Mouse (Mus musculus) limb, embryonic 15.5 days (tissue): ENCODE measurements at regions not wholly inside any gene's neighbourhood (a gene's known extent, or its start where the extent isn't known, plus 50 kb on each side); places are given as distances from the start of the nearest gene placed in this dataset.

ENCODE experiments used
- ATAC-seq: fragments of 200-750 bp; cut with Nextera tagmentation; 2 replicates; pipeline ENCODE4 v1.8.0; 2017; ENCODE audit warnings: low read depth, moderate TSS enrichment; ENCODE audit not compliant: insufficient number of reproducible peaks, low FRiP score, low TSS enrichment
- H3K27ac ChIP-seq: fragments of 300-500 bp; sonication (generic); 2 replicates; pipeline ENCODE4 v1.5.1; 2015; ENCODE audit warnings: moderate library complexity, mild to moderate bottlenecking, inconsistent platforms
- H3K27me3 ChIP-seq: fragments of 300-500 bp; sonication (generic); 2 replicates; pipeline ENCODE4 v1.6.1; 2015; ENCODE audit warnings: inconsistent platforms
- H3K36me3 ChIP-seq: fragments of 300-500 bp; sonication (generic); 2 replicates; pipeline ENCODE4 v1.6.1; 2015; ENCODE audit warnings: inconsistent platforms
- H3K4me1 ChIP-seq: fragments of 300-500 bp; sonication (generic); 2 replicates; pipeline ENCODE4 v1.6.1; 2015; ENCODE audit warnings: inconsistent platforms
- H3K4me2 ChIP-seq: fragments of 300-500 bp; sonication (generic); 2 replicates; pipeline ENCODE4 v1.6.1; 2015; ENCODE audit warnings: mild to moderate bottlenecking, inconsistent platforms
- H3K4me3 ChIP-seq: fragments of 300-500 bp; sonication (generic); 2 replicates; pipeline ENCODE4 v1.5.1; 2015; ENCODE audit warnings: mild to moderate bottlenecking, inconsistent platforms
- H3K9ac ChIP-seq: fragments of 300-500 bp; sonication (generic); 2 replicates; pipeline ENCODE4 v1.6.1; 2015; ENCODE audit warnings: inconsistent platforms
- H3K9me3 ChIP-seq: fragments of 300-500 bp; sonication (generic); 2 replicates; pipeline ENCODE4 v1.6.1; 2016; ENCODE audit warnings: inconsistent platforms
- WGBS: fragments of 180-500 bp; shearing (Covaris S2); methylation state at CpG from one replicate; pipeline ENCODE4 v1.1.7; 2015; 5-methylcytosine and 5-hydroxymethylcytosine counted together

GRCm38 (mm10) chr14:48837181-48837580 is 163.6 kb upstream of the Otx2 start:
- Histone ChIP-seq H3K4me1 (0 out of 2 replicates have a peak, but pooled peaks cover 2% of the 10 kb centered on the region), H3K4me2 (no peak overlapping the region), H3K36me3 (no peaks in the 10 kb centered on the region), H3K9ac (no peak overlapping the region), H3K27me3 (no peaks in the 10 kb centered on the region), H3K27ac (no peak overlapping the region), H3K9me3 (no peaks in the 10 kb centered on the region), H3K4me3 (no peak overlapping the region)
- 69% methylated on average over 6 of the region's 6 CpGs for WGBS
- ATAC-seq: no peak

- WGBS: 10% methylated on average over 2 of the region's 2 CpGs
- H3K9me3 ChIP-seq: no peaks in the 10 kb centered on the region
These were observed 162.5 kb upstream of the Otx2 start for GRCm38 (mm10) chr14:48836071-48836470.

DNA sequence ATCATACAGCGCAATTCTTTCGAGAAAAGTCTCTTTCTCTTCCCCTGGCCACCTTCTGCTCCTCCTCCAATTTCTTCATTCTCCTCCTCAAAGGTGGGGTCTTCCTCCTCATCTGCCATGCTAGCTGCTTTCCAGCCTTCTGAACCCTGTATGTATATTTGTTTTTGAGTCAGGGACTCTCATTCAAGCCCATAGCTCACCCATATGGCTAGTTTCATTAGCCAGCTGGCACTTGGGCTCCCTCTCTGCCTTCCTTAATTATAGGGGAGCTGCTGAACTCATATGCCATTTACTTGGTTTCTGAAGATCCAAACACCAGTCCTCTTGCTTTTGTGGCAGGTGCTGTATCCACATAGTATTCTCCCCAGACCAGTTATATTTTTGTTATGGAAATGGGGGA is 160.8 kb upstream of the Otx2 start:
- Histone ChIP-seq H3K27me3 (no peaks in the 10 kb centered on the region), H3K4me2 (no peak overlapping the region), H3K9ac (no peak overlapping the region), H3K36me3 (no peaks in the 10 kb centered on the region), H3K4me1 (0 out of 2 replicates have a peak, but pooled peaks cover 2% of the 10 kb centered on the region), H3K27ac (no peak overlapping the region), H3K4me3 (no peak overlapping the region), H3K9me3 (no peaks in the 10 kb centered on the region)
- no peak for ATAC-seq
- 94% methylated on average over 2 of the region's 2 CpGs for WGBS

More at GRCm38 (mm10) chr14:48836071-48836470, 162.5 kb upstream of the Otx2 start:
- H3K27me3 ChIP-seq: no peaks in the 10 kb centered on the region
- no peak overlapping the region for H3K9ac ChIP-seq
- H3K4me1 ChIP-seq: 0 out of 2 replicates have a peak, but pooled peaks cover 2% of the 10 kb centered on the region
- H3K4me2 ChIP-seq: no peak overlapping the region
- H3K36me3 ChIP-seq: no peaks in the 10 kb centered on the region
- H3K27ac ChIP-seq: no peak overlapping the region
- no peak for ATAC-seq
- H3K4me3 ChIP-seq: no peak overlapping the region

DNA sequence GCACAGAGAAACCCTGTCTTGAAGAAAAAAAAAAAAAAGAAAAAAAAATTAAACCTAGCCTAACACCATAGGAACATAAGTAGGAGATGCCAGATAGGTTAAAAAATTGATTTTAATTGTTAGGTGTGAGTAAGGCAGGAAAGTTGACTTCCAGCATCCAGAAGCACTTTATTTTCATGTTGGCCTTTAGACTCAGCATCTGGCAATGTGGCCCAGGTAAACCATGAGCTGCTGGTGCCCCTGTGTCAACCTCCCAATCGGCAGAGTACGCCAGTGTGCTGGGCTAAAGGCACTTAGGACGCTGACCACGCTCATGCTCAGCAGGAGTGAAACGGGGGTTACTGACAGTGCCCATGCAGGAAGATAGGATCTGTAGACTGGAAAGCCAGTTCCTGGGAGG is 152.8 kb upstream of the Otx2 start:
- Histone ChIP-seq H3K27ac (no peak overlapping the region), H3K4me2 (no peak overlapping the region), H3K9me3 (no peaks in the 10 kb centered on the region), H3K4me1 (no peaks in the 10 kb centered on the region), H3K36me3 (no peaks in the 10 kb centered on the region), H3K4me3 (no peak overlapping the region), H3K27me3 (no peaks in the 10 kb centered on the region), H3K9ac (no peak overlapping the region)
- 72% methylated on average over 5 of the region's 5 CpGs for WGBS
- no peak for ATAC-seq

GRCm38 (mm10) chr14:48824375-48824774 is 150.8 kb upstream of the Otx2 start:
- H3K4me1 ChIP-seq: no peaks in the 10 kb centered on the region
- no peak overlapping the region for H3K4me3 ChIP-seq
- no peak overlapping the region for H3K9ac ChIP-seq
- H3K9me3 ChIP-seq: no peaks in the 10 kb centered on the region
- ATAC-seq: no peak
- no peak overlapping the region for H3K27ac ChIP-seq
- no peak overlapping the region for H3K4me2 ChIP-seq
- no peaks in the 10 kb centered on the region for H3K27me3 ChIP-seq
- no peaks in the 10 kb centered on the region for H3K36me3 ChIP-seq
- WGBS: 65% methylated on average over 3 of the region's 3 CpGs

DNA sequence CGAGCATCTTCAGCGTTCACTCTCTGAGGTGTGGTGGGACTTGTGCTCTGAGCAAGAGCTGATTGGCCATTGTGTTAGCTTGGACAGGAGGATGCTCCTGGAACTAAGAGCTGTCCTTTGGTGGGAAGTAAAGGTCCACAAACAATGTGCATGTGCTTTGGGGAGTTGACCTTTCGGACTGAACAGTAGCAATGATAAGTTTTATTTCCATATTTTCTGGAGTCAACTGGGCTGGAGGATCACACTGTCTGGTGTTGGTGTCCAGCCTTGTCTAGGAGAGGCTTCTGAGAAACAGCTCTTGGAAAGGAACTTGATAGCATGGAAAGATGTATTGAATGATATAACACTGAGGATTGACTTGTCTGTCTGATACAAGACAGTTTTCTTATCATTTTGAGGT is 142.3 kb upstream of the Otx2 start:
- no peak for ATAC-seq
- Histone ChIP-seq H3K36me3 (no peaks in the 10 kb centered on the region), H3K9me3 (no peaks in the 10 kb centered on the region), H3K4me1 (no peaks in the 10 kb centered on the region), H3K4me3 (no peak overlapping the region), H3K27me3 (no peaks in the 10 kb centered on the region), H3K4me2 (no peak overlapping the region), H3K9ac (no peak overlapping the region), H3K27ac (no peak overlapping the region)
- WGBS: 81% methylated on average over 3 of the region's 3 CpGs

DNA sequence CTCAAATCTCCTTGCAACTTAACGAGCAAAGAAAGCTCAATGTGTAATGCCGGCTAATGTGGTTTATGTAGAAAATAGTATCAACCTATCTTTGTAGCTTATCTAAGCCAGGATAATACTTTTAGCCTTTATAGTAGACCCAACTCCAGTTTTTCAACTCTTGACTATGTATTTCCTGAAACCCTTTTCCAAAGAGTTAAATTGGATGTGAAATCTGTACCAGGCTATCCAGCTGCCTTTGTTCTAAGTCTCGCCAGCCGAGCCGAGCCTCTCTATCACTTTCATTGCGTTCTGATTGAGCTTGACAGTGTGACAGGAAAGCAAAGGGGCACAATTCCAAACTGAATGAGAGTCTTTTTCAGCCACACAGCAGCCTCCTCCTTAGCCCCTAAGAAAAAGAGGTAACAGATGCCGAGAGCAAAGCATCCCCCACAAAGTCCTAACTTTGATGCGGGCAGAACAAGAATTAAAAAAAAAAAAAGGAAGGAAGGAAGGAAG is 141.7 kb upstream of the Otx2 start:
- H3K9ac ChIP-seq: no peak overlapping the region
- WGBS: 39% methylated on average over 8 of the region's 8 CpGs
- no peaks in the 10 kb centered on the region for H3K9me3 ChIP-seq
- ATAC-seq: no peak
- H3K27ac ChIP-seq: no peak overlapping the region
- H3K4me1 ChIP-seq: no peaks in the 10 kb centered on the region
- no peaks in the 10 kb centered on the region for H3K27me3 ChIP-seq
- H3K4me2 ChIP-seq: no peak overlapping the region
- H3K4me3 ChIP-seq: no peak overlapping the region
- no peaks in the 10 kb centered on the region for H3K36me3 ChIP-seq

GRCm38 (mm10) chr14:48812741-48813495 is 139.3 kb upstream of the Otx2 start:
- H3K4me2 ChIP-seq: no peak overlapping the region
- no peak overlapping the region for H3K27ac ChIP-seq

DNA sequence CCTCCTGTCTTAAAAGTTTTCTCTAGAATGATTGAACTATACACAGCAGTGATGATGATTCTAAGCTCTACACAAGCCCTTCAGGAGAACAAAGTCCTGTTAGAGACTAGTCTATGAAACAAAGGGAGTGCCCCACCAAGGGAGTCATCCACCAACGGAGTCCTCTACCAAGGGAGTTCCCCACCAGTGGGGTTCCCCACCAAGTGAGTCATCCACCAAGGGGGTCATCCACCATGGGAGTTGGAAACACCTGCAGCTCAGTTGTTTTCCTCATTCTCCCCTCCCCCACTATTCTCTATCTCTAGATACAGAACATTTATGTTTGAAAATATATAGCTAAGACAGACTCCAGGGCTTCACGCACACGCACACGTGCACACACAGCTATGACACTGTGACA is 130.5 kb upstream of the Otx2 start:
- H3K36me3 ChIP-seq: no peaks in the 10 kb centered on the region
- no peaks in the 10 kb centered on the region for H3K4me1 ChIP-seq
- H3K27me3 ChIP-seq: no peaks in the 10 kb centered on the region
- no peak overlapping the region for H3K9ac ChIP-seq
- no peaks in the 10 kb centered on the region for H3K9me3 ChIP-seq
- H3K4me3 ChIP-seq: no peak overlapping the region
- ATAC-seq: no peak
- WGBS: 86% methylated on average over 4 of the region's 4 CpGs
- H3K4me2 ChIP-seq: no peak overlapping the region
- no peak overlapping the region for H3K27ac ChIP-seq

More at GRCm38 (mm10) chr14:48812741-48813495, 139.3 kb upstream of the Otx2 start:
- WGBS: 82% methylated on average over 11 of the region's 11 CpGs
- no peaks in the 10 kb centered on the region for H3K36me3 ChIP-seq
- H3K4me3 ChIP-seq: no peak overlapping the region
- no peaks in the 10 kb centered on the region for H3K27me3 ChIP-seq
- H3K9me3 ChIP-seq: no peaks in the 10 kb centered on the region
- H3K9ac ChIP-seq: no peak overlapping the region
- H3K4me1 ChIP-seq: no peaks in the 10 kb centered on the region
- ATAC-seq: no peak

DNA sequence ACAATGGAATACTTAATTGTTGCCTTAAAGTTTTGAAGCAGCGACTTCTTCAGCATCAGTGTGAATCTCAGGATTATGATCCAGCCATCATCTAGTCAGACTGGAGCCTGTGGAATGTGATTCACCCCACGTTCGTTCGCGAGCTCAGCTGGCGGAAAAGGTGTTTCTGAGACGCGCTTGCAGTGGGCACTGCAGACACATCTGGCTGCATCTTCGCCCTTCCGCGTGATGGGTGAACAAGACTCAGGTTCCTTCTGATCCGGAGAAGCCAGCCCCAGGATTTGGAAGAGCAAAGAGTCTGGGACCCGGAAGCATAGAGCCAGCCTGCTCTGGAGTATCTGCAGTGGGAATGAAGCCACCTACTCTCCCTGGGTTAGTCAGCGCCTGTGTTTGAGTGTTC is 127.7 kb upstream of the Otx2 start:
- no peak for ATAC-seq
- Histone ChIP-seq H3K27me3 (no peaks in the 10 kb centered on the region), H3K4me2 (no peak overlapping the region), H3K9me3 (no peaks in the 10 kb centered on the region), H3K4me3 (no peak overlapping the region), H3K4me1 (no peaks in the 10 kb centered on the region), H3K27ac (no peak overlapping the region), H3K9ac (no peak overlapping the region), H3K36me3 (no peaks in the 10 kb centered on the region)
- 40% methylated on average over 14 of the region's 14 CpGs for whole genome bisulfite sequencing

DNA sequence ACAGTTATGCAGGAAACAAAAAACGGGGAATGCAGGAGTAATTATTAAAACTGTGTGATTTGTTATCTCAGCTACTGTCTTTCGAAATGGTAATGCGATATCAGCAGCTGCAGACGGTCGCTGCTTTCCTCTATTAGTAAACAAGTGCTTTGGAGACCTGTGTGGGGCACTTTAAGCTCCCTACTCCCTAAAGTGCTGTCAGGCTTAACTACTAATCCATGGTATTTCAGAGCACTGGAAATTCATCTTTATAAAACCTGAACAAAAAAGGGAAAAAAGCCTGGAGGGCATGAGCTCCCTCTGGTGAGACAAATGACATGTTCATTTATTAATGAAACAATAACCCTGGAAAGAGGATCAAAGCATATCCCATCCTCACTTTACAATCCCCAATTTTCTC is 127.2 kb upstream of the Otx2 start:
- H3K27me3 ChIP-seq: no peaks in the 10 kb centered on the region
- no peaks in the 10 kb centered on the region for H3K36me3 ChIP-seq
- WGBS: 26% methylated on average over 5 of the region's 5 CpGs
- no peaks in the 10 kb centered on the region for H3K4me1 ChIP-seq
- no peaks in the 10 kb centered on the region for H3K9me3 ChIP-seq
- no peak overlapping the region for H3K9ac ChIP-seq
- ATAC-seq: no peak
- no peak overlapping the region for H3K4me2 ChIP-seq
- H3K4me3 ChIP-seq: no peak overlapping the region
- no peak overlapping the region for H3K27ac ChIP-seq

DNA sequence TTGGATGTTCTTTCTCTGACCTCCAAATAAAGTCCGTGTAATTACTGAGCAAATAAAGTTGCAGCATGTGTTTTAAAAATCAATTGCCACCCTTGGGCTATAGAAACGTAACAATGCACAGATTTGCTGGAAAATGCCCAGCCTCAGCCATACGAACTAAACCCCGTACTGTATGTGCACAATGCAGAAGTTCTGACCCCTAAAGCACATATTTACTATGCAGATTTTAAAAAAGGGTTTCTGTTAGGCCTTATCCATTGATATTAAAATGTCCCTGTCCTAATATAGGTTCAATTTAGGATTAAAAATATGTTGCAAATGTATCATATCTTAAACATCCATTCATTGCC is 126.5 kb upstream of the Otx2 start:
- Histone ChIP-seq H3K4me3 (no peak overlapping the region), H3K27ac (no peak overlapping the region), H3K4me2 (no peak overlapping the region), H3K36me3 (no peaks in the 10 kb centered on the region), H3K9me3 (no peaks in the 10 kb centered on the region), H3K4me1 (no peaks in the 10 kb centered on the region), H3K27me3 (no peaks in the 10 kb centered on the region), H3K9ac (no peak overlapping the region)
- no peak for ATAC-seq
- WGBS: 22% methylated on average over 4 of the region's 4 CpGs
